Mouse (Mus musculus): ENCODE measurements around the gene AC124108.1.

Gene AC124108.1

DNA sequence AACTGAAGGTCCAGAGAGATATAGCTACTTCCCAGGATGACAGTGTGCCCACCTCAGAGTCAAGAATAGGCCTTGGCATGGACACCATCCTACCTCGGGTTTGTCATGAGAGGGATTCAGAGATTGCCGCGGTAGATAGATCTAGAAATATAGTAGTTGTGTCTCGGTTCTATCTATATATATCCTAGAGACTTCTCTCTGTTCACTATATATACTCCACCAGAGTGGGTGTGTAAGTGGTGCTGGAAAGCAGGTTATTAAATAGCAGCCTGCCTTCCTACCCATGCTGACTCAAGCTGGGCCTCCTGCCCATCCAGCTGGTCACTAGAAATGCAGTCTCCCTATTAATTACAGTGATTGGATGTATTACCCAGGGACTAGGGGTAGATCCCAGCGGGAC is 11.5 kb downstream of the AC124108.1 start:
- DNase-seq: no peak

- DNase-seq: no peak
Measured at GRCm38 (mm10) chr1:132205958-132206357, 14.7 kb downstream of the AC124108.1 start.

DNA sequence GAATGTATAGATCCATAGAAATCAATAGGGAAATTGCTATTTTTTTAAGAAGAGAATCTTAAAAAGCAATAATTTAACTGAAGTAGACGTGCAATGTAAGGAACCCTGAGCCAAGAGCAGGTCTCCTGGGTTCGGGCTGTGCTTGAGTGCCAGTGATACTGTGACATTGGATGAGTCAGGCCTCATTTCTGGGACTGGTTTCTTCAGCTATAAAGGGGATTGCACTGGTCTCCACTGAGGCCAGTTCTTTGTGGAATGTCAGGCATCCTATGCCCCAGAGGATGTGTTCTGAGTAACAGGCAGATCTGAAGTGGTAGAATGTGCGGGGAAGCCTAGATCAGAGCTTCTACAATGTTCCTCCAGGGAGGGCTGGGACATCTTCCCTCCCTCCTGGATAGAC is 15.6 kb downstream of the AC124108.1 start:
- DNase-seq: no peak

GRCm38 (mm10) chr1:132208154-132208553 is 16.9 kb downstream of the AC124108.1 start:
- DNase-seq: peak; percentile 71

DNA sequence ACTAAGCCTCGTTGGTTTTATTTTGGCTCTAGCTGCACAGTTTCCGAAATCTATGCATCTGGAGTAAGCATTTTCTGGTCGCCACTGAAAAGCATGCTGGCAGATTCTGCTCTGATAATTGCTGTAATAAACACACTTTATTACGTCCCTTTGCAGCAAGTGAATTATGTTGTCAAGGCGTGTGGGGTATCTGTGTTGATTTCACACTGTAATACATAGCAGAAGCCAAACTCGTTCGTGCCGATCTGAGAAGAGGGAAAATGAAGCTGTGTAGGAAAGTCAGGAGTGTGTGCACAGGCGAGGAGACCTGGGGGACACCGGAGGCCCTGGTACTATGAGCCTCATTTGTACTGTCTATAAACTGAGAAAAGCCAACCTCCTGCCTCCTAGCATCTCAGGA is 18.1 kb downstream of the AC124108.1 start:
- DNase-seq: no peak

- no peak for DNase-seq
Measured at GRCm38 (mm10) chr1:132210922-132211321, 19.7 kb downstream of the AC124108.1 start.

DNA sequence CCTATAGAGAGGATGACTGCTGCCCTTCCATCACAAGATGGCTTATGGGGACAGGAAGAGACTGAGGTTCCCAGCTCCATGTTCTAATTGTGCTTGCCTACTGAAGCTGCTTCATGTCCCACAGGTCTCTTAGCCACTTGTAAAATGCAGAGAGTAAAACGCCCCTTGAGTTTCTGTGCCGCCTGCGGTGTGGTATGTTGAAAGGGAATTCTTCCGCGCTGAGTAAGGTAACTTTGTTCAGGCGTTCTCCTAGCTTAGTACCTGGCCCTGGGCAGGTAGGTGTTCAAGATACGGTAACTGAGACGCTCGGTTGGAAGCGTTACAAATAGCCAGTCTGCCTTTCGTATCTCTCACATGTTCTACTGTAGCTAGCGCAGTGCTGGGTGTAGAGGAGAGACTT is 20.4 kb downstream of the AC124108.1 start:
- no peak for DNase-seq

DNA sequence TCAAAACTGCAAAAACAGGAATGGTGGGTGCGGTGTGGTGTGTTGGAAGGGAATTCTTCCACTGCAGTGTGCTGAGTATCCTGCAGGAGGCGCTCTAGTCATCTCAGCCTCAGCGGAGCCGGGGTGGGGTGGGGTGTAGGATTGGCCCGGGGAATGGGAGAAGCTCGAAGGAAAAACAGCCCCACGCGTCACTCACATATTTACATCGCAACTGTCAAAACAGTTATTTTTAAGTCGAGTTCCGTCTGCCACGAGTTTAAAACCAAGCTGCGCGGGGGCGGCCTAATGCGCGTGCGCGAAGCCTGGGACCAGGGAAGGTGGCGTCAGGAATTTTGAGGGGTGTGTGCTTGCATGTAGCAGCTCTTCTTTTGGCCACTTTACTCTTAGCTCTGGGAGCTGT is 21.0 kb downstream of the AC124108.1 start:
- DNase-seq: peak; percentile 61

- DNase-seq: no peak
Measured at GRCm38 (mm10) chr1:132213076-132213475, 21.8 kb downstream of the AC124108.1 start.

GRCm38 (mm10) chr1:132216276-132216675 is 25.0 kb downstream of the AC124108.1 start:
- DNase-seq: no peak

DNA sequence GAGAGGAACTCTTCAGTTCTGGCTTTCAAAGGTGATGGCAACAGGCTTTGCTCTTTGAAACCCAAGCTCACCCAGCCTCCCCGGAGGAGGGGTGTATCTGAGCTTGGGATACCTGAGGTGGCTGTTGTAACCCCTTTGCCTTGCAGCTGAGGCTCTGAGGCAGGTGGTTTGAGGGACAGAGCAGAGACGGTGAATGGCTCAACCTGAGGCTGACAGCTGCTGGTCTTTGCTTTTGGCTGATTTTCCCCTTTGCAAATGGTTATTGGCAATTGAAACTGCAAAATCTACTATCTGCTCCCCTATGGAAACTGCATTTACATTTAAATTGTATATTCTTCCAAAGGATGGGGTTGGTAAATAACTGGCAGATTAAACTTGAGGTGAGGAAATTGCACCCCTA is 30.4 kb downstream of the AC124108.1 start:
- no peak for DNase-seq

DNA sequence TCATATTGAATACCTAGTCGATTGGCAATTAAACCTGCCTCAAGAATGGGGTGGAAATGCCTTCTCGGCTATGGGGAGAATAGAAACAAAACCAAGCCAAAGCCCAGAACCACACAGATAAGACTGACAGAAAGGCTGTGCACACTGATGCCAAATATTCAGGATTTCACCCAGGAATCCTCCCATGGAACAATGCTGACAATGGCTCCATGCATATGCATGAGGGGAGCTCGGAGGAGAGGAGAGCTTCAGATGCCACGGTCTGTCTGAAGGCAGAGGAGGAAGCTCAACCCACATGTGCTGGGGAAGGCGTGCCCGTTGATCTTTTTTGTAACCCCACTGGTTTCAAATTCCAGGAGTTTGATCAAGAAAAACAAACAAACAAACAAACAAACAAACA is 30.9 kb downstream of the AC124108.1 start:
- DNase-seq: no peak

DNA sequence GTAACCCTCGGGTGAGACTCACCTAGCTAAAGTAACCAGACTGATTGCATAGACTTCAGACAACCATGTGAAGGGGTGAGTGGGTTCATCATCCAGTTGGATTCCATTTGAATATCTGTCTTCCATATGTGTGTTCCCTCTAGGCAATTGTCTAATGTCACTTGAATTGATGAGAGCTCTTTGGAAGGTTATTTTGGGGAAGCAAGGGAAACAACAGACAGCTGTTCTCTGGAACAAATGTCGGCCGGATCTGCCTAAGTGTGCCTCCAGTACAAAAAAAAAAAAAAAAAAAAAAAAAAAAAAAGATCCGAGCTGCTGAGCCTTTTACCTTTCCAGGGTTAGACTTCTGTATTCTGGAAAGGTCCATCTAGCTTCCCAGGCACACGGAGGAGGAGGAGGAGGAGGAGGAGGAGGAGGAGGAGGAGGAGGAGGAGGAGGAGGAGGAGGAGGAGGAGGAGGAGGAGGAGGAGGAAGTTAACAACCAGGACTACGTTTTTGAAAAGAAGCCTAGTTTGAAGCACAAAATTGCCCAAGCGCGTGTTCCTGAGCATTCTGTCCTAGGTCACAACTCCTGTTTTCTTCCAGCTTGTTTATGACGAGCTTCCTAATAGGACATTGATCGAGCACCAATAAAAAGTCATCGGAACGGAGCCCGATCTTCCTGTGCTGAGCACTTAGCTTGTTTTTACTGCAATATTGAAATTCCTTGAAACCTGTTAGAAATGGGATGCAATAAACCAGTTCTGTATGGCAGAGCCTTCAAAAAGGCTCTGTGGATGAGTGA is 35.2 kb downstream of the AC124108.1 start:
- no peak for DNase-seq

DNA sequence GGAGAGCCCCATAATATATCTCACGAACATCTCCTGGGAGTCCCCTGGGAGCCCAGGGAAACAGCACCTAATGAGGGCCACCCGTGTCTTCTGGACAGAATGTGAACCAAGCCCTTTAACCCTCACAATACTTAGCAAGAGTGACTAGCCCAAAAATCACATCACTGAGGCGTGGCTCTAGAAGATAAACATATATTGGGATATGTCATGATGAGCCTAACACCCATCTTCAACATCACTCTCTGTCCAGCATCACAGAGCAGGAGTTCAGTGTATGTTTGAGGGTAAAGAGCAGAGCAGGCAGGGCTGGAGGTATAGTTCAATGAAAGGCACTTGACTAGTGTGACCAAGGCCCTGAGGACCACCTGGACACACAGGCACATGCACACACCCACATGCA is 38.4 kb downstream of the AC124108.1 start, which contains the start of gene Gm10188:
Gm10188 (minus strand) TSS at position 101 of the 400 bp plus-strand sequence.
- no peak for DNase-seq

GRCm38 (mm10) chr1:132231470-132232274 is 40.4 kb downstream of the AC124108.1 start:
- no peak for DNase-seq

DNA sequence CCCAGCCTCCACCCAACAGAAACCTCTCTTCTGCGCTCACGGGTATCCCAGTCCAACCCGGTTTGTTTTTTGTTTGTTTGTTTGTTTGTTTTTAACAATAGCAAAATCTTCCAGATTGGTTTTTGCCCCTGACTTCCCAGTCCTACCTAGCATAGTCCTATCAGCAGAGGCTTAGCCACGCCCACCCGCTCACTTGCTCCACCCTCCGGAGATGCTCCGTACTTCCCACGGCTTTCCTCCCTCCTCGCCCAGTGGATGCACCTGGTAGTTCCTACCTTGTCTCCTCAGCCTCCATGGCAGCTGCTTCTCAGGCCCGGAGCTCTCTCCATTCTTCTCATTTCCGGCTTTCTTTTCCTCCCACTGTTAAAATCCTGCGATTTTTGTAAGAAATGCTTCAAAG is 42.3 kb downstream of the AC124108.1 start:
- DNase-seq: no peak

DNA sequence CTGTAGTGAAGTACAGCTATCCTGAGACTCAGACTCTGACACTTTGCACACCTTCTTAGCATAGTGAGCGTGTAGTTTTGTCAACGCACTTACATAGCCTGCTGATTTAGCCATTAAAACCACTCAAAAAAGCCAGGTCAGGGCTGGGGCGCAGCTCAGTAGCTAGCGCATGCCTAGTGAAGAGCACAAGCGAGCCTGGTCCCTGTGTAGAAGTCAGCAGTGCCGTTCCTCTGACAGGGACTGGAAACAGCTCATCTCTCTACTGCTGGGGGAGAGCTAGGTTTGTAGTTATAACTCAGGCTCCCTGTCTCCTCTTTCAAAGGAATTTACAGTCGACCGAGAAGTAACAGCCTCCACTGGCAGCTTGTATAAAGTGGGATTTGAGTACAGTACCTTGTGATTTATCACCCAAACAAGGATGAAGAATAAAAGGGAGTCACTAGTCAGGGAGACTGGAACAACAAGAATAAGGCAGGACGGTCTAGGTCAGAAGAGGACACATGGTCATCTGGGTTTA is 43.6 kb downstream of the AC124108.1 start:
- DNase-seq: no peak

DNA sequence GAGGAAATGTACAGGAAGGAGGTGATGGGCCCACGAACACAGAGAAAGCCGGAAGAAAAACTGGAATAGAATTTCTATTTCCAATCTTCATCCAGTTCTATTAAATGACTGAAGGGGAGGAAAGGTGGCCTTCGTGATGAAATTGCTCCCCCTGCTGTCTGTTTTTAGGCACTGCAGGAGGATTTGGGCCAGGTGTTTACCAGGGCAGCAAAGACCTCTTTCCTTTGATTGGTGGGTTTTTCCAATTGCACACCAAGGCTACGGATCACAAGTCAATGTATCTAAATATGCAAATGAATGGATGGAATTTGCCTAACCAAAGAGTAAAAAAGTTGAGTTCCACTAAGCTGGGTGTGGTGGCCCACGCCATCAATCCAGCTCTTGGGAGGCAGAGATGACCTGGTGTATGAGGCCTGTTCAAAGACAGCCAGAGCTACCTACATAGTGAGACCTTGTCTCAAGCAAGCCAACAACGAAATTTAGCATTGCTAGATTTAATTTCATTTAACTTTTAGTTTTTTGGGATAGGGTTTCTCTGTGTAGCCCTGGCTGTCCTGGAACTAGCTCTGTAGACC is 46.4 kb downstream of the AC124108.1 start:
- peak; percentile 81 for DNase-seq

DNA sequence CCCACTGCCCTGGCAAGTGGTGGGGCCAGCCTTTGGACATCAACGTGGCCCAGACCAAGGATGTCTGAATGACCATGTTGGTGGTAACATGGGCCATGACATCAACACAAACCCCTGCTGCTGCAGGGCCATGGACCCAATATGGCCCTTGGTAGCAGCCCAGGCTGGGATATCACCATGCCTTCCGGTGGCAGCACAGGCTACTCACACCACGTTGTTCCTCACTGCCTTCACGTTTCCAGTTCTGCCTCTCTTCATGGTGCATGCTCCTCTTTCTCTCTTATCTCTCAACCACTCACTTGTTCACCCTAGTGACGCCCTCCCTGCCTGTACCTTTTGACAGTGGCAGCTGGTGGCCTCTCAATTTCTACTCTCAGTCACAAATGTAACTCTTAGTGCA is 53.8 kb downstream of the AC124108.1 start:
- no peak for DNase-seq

DNA sequence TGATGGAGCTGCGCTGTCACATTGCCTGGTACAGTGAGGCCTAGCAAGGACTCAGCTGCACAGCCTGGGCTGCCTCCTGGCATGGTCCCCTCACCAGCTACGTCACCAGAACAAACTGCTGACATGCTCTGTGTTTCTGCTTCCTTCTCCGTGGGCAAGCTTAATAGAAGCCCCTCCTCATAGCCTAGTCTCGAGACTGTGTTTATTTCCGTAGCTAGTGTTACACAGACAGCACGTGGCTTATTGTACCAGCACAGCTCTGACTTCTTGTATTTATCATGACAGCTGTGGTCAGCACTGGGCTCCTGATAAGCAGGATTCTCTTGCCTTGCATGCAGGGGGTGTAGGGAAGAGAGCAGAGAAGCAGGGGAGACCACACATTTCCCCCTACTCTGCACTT is 54.9 kb downstream of the AC124108.1 start:
- DNase-seq: no peak

DNA sequence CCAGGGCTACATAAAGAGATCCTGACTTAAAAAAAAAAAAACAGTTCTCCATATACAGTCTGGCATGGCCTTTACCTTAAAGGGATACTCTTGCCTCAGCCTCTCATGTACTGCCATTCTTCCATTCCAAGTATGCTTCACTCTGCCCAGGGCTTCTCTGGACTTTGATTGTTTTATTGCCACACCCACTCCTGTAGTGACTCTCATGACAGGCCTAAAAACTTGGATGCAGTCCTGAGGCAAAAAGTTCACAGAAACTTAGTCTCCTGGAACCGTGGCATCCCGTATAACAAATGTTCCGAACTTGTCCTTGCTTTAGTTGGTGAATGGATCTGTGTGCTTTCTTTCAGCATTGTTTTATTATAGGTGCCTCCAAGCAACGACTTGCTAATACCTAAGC is 55.4 kb downstream of the AC124108.1 start:
- DNase-seq: no peak

GRCm38 (mm10) chr1:132254467-132254866 is 63.2 kb downstream of the AC124108.1 start:
- DNase-seq: no peak
